Mouse (Mus musculus) hindbrain, embryonic 16.5 days (tissue): ENCODE results near the gene Pkd1l2. TPM values are rescaled to one million over a fixed set of nuclear protein-coding genes. Genes with fewer than 3 reads are reported as not detected.

Source experiments
- ATAC-seq: fragments of 200-750 bp; cut with Nextera tagmentation; 2 replicates; pipeline ENCODE4 v1.8.0; 2017; ENCODE audit warnings: moderate TSS enrichment, moderate library complexity
- H3K27ac ChIP-seq: fragments of 300-500 bp; sonication (generic); 2 replicates; pipeline ENCODE4 v1.5.1; 2014; ENCODE audit warnings: low read depth, mild to moderate bottlenecking, control low read depth, low read length, moderate library complexity
- H3K27me3 ChIP-seq: fragments of 300-500 bp; sonication (generic); replicated peaks from 2 replicates; pipeline ENCODE4 v1.6.1; 2014; ENCODE audit warnings: low read length; ENCODE audit not compliant: control insufficient read depth, insufficient read depth
- H3K36me3 ChIP-seq: fragments of 300-500 bp; sonication (generic); 2 replicates; pipeline ENCODE4 v1.6.1; 2014; ENCODE audit warnings: mild to moderate bottlenecking, low read length, moderate library complexity, mixed read lengths; ENCODE audit not compliant: control insufficient read depth, insufficient read depth
- H3K4me1 ChIP-seq: fragments of 300-500 bp; sonication (generic); 2 replicates; pipeline ENCODE4 v1.6.1; 2014; ENCODE audit warnings: low read depth, low read length; ENCODE audit not compliant: control insufficient read depth, insufficient read depth
- H3K4me2 ChIP-seq: fragments of 300-500 bp; sonication (generic); 2 replicates; pipeline ENCODE4 v1.6.1; 2014; ENCODE audit warnings: mild to moderate bottlenecking, low read length, control low read depth, moderate library complexity
- H3K4me3 ChIP-seq: fragments of 300-500 bp; sonication (generic); 2 replicates; pipeline ENCODE4 v1.5.1; 2014; ENCODE audit warnings: mild to moderate bottlenecking, low read length, control low read depth, moderate library complexity
- H3K9ac ChIP-seq: fragments of 300-500 bp; sonication (generic); 2 replicates; pipeline ENCODE4 v1.6.1; 2014; ENCODE audit warnings: low read depth, mild to moderate bottlenecking, control low read depth, low read length, moderate library complexity
- H3K9me3 ChIP-seq: fragments of 300-500 bp; sonication (generic); 2 replicates; pipeline ENCODE4 v1.6.1; 2014; ENCODE audit warnings: mild to moderate bottlenecking, low read length, moderate library complexity; ENCODE audit not compliant: control insufficient read depth
- WGBS: fragments of 180-500 bp; shearing (Covaris S2); extraction: QIAGEN DNeasy Blood & Tissue Kit; methylation state at CpG from one replicate; pipeline ENCODE4 v1.1.7; 2014; 5-methylcytosine and 5-hydroxymethylcytosine counted together
- polyA plus RNA-seq: library from polyadenylated mRNA; unstranded; fragments of >200 nt; fragmentation: Nextera tagmentation; extraction: Ambion mirVana; gene quantifications from 2 replicates; pipeline ENCODE4 v1.2.1, GENCODE M21; 2015

Gene Pkd1l2
- polyA plus RNA-seq, 1 experiment from 2014 or later: 0.05 TPM

DNA sequence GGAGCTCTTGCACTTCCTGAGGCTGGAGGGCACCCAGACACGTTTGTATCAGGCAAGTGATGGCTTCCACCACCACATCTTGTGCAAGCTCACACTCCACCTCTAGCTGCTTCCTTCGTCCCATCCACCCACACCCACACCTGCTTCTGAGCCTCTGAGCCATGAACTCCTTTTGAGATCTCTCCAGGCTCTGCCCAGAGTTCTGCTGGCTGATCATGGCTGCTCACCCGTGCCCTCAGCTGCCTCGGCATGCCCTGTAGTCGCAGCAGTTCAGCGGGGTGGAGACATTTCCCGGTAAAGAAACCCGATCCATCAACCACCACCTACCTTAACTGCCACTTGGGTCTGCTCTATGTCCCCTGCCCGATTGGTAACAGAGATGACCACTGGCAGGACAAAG is 30.9 kb downstream of the Pkd1l2 start:
- Histone ChIP-seq H3K36me3 (no peaks in the 10 kb centered on the region), H3K9ac (no peak overlapping the region), H3K4me1 (no peaks in the 10 kb centered on the region), H3K27me3 (no peaks in the 10 kb centered on the region), H3K4me3 (no peak overlapping the region), H3K27ac (no peak overlapping the region), H3K9me3 (no peaks in the 10 kb centered on the region), H3K4me2 (no peak overlapping the region)
- ATAC-seq: no peak
- 77% methylated on average over 9 of the region's 9 CpGs for WGBS

DNA sequence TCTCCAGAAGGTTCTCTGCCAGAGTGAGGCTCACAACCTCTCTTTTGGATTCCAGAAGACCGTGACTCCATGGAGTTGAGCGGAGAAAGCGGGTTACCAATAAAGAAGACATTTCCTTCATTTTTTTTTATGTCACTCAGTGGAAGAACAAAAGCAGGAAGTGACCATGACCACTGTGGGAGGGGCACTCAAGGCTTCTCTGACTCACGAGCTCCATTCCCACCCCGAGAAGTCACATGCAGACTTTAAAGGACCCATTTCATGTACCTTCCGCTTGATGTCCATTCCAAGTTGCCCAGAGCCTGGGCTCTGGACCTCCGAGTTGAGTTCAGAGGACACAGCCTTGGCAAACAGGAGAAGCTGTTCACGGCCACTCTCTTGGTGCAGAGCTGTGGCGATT is 31.5 kb downstream of the Pkd1l2 start:
- Histone ChIP-seq H3K9ac (no peak overlapping the region), H3K9me3 (no peaks in the 10 kb centered on the region), H3K36me3 (no peaks in the 10 kb centered on the region), H3K4me1 (no peaks in the 10 kb centered on the region), H3K4me2 (no peak overlapping the region), H3K27ac (no peak overlapping the region), H3K27me3 (no peaks in the 10 kb centered on the region), H3K4me3 (no peak overlapping the region)
- no peak for ATAC-seq
- 87% methylated on average over 9 of the region's 9 CpGs for WGBS

DNA sequence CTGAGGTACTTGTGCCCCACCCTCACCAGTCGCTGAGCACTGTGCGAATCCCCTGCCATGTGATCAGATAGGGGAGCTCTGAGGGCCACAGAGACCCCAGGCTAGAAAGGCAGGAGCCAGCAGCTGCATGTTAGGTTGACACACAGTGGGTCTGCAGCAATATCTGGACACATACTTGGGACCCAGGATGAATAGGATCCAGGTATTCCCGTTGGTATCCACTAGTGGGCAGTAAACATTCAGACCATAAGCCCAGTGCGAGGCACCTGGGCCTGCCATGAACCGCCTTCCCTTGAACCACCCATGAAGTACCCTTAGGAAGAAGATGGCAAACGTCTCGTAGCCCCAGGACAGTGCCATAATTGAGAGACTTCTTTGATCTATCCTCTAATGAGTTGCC is 32.8 kb downstream of the Pkd1l2 start:
- Histone ChIP-seq H3K4me1 (no peaks in the 10 kb centered on the region), H3K4me2 (no peak overlapping the region), H3K27ac (no peak overlapping the region), H3K27me3 (no peaks in the 10 kb centered on the region), H3K9me3 (no peaks in the 10 kb centered on the region), H3K9ac (no peak overlapping the region), H3K4me3 (no peak overlapping the region), H3K36me3 (no peaks in the 10 kb centered on the region)
- 66% methylated on average over 5 of the region's 7 CpGs for WGBS
- ATAC-seq: no peak

DNA sequence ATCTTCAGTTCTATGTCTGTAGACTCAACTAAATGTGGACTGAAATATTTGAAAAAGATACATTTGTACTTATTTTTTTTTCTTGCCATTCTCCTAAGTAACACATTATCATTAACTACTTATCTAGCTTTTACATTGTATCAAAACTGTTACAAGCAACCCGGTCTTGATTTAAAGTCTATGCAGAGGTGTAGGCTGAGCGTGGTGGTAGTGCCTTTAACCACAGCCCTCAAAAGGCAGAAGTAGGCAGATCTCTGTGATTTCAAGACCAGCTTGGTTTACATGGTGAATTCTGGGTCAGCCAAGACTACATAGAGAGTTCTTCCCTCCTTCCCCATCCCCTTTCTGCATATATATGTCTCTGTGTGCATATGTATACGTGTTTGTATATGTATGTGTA is 38.7 kb downstream of the Pkd1l2 start:
- 0 out of 2 replicates have a peak, but pooled peaks cover 6% of the 10 kb centered on the region for H3K4me1 ChIP-seq
- WGBS: 89% methylated on average over 3 of the region's 3 CpGs
- no peak overlapping the region for H3K4me2 ChIP-seq
- H3K4me3 ChIP-seq: no peak overlapping the region
- no peak overlapping the region for H3K27ac ChIP-seq
- no peaks in the 10 kb centered on the region for H3K9me3 ChIP-seq
- H3K9ac ChIP-seq: no peak overlapping the region
- no peaks in the 10 kb centered on the region for H3K27me3 ChIP-seq
- ATAC-seq: no peak
- H3K36me3 ChIP-seq: no peaks in the 10 kb centered on the region

DNA sequence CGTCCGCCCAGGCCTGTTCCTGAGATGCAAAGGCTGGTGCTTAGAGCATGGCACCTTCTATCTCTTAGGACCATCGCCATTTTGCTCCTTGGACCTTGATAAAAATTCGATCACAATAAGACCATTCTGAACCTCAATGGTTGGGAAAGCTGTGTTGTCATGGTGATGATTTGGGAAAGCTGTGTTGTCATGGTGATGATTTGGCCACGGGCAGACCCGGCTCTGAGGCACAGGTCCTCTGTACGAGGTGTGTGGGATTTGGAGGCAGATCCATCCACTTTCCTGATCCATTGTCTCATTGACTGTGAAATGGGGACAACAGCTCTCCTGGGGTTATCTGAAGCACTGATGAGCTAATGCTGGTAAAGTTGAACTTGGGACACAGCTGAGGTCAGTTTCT is 42.4 kb downstream of the Pkd1l2 start:
- Histone ChIP-seq H3K36me3 (no peaks in the 10 kb centered on the region), H3K4me2 (no peak overlapping the region), H3K27me3 (no peaks in the 10 kb centered on the region), H3K4me3 (no peak overlapping the region), H3K27ac (no peak overlapping the region), H3K9ac (no peak overlapping the region), H3K4me1 (0 out of 2 replicates have a peak, but pooled peaks cover 6% of the 10 kb centered on the region), H3K9me3 (no peaks in the 10 kb centered on the region)
- ATAC-seq: peak; percentile 79; the same call in 1 of the 2 replicates
- 34% methylated on average over 7 of the region's 7 CpGs for WGBS

DNA sequence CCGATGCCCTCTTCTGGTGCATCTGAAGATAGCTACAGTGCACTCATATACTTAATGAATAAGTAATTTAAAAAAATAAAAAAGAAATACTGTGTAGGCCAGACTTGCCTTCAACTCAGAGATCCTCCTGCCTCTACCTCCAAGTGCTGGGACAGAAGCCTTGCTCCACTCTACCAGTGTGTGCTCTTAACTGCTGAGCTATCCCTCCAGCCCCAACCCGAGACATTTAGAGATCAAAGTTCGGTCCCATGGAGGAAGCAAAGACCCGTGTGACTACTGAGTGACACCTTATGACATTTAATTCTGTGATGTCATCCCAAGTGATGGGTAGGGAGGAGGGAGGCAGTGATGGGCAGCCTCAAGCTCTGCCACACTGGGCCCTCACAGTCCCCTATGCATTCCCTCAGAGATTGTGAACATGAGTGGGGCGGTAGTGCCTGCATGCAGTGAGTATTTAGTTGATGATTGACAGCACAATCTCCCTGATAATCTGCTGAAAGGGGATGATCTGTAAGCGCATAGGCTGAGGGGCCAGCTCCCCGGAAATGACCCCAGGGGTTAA is 44.8 kb downstream of the Pkd1l2 start:
- Histone ChIP-seq H3K27me3 (no peaks in the 10 kb centered on the region), H3K9ac (no peak overlapping the region), H3K27ac (no peak overlapping the region), H3K4me2 (no peak overlapping the region), H3K4me1 (0 out of 2 replicates have a peak, but pooled peaks cover 6% of the 10 kb centered on the region), H3K36me3 (no peaks in the 10 kb centered on the region), H3K4me3 (no peak overlapping the region), H3K9me3 (no peaks in the 10 kb centered on the region)
- no peak for ATAC-seq
- 87% methylated on average over 7 of the region's 7 CpGs for WGBS

DNA sequence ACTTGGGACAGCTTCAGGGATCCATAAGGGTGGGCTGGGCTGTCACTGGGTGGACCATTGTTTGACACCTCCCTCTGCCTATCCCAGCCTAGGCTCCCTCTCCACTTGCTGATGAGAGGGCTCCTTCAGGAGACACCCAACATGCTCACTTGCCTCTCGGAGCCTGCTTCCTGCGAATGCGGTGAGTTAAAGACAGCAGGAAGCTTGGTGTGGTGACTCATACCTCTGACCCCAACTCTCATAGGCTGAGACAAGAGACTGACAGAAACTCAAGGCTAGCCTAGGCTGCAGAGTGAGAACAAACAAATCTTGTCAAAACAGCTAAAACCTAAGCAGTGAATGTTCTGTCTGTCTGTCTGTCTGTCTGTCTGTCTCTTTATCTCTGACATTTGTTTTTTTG is 48.9 kb downstream of the Pkd1l2 start:
- H3K9ac ChIP-seq: no peak overlapping the region
- no peaks in the 10 kb centered on the region for H3K9me3 ChIP-seq
- no peak overlapping the region for H3K4me3 ChIP-seq
- no peak for ATAC-seq
- 82% methylated on average over 3 of the region's 3 CpGs for WGBS
- no peaks in the 10 kb centered on the region for H3K4me1 ChIP-seq
- H3K36me3 ChIP-seq: no peaks in the 10 kb centered on the region
- no peak overlapping the region for H3K27ac ChIP-seq
- H3K27me3 ChIP-seq: no peaks in the 10 kb centered on the region
- no peak overlapping the region for H3K4me2 ChIP-seq

DNA sequence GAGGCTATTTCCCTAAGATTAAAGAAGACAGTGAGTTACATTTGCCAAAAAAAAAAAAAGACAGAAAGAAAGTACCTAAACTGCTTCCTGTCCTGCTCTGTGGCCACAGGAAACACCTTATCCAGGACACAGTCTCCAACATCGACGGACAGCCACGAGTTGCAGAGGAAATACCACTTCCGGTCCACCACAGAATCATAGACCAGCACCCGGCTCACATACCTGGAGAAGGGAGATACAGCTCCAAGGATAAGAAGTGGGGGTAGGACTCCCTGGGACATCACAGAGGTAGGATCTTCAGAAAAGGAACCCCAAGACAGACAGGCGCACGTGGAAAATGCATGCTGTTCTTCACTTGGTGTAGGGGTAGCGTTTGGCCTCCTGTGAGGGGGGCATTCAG is 49.6 kb downstream of the Pkd1l2 start:
- Histone ChIP-seq H3K36me3 (no peaks in the 10 kb centered on the region), H3K4me2 (no peak overlapping the region), H3K4me1 (no peaks in the 10 kb centered on the region), H3K9me3 (no peaks in the 10 kb centered on the region), H3K4me3 (no peak overlapping the region), H3K9ac (no peak overlapping the region), H3K27ac (no peak overlapping the region), H3K27me3 (no peaks in the 10 kb centered on the region)
- 82% methylated on average over 8 of the region's 8 CpGs for WGBS
- ATAC-seq: no peak

DNA sequence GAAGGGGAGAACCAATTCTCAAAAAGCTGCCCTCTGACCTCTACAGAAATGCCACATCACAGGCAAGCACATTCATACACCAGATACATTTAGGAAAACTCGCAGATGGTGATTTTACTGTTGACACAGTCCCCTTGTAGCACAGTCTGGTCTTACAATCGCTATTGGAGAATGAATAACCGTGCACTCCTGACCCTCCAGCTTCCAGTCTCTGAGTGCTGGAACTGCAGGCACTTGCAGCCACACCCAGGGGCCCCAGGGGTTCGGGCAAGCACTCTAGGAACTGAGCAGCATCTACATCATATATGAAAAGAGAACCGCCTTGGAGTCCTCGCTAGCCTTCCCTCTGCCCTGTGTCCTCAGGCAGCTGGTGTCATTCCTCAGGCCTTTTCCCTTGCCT is 50.8 kb downstream of the Pkd1l2 start:
- Histone ChIP-seq H3K27me3 (no peaks in the 10 kb centered on the region), H3K36me3 (no peaks in the 10 kb centered on the region), H3K27ac (no peak overlapping the region), H3K9ac (no peak overlapping the region), H3K9me3 (no peaks in the 10 kb centered on the region), H3K4me3 (no peak overlapping the region), H3K4me1 (no peaks in the 10 kb centered on the region), H3K4me2 (no peak overlapping the region)
- WGBS: 79% methylated on average over 6 of the region's 6 CpGs
- ATAC-seq: no peak

DNA sequence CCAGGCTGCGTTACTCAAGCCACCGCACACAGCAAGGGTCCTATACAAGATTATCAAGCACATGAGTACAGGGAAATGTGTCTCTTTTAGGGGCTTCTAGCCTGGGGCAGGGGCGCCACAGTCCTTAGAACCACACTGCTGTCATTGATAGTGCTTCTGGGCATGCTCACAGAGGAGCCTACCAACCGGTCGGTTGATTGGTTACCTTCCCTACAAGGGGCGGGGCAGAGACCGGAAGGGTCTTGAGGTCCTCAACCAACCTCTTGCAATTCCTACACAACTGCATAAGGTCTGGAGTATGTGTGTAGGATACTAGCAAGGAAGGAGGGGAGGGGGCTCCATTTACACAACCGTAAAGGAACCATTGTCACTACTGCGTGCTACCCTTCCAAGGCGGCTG is 53.6 kb downstream of the Pkd1l2 start:
- ATAC-seq: no peak
- Histone ChIP-seq H3K27me3 (no peaks in the 10 kb centered on the region), H3K9me3 (no peaks in the 10 kb centered on the region), H3K9ac (no peak overlapping the region), H3K36me3 (no peaks in the 10 kb centered on the region), H3K4me1 (no peaks in the 10 kb centered on the region), H3K4me2 (no peak overlapping the region), H3K4me3 (no peak overlapping the region), H3K27ac (no peak overlapping the region)
- WGBS: 94% methylated on average over 10 of the region's 10 CpGs
